Mouse (Mus musculus): ENCODE measurements at regions not wholly inside any gene's neighbourhood (a gene's known extent, or its start where the extent isn't known, plus 50 kb on each side); places are given as distances from the start of the nearest gene placed in this dataset.

- WGBS = 85% methylated on average over 19 of the region's 19 CpGs
- ATAC-seq (replicated peaks; ENCODE audit: low FRiP score, low read depth) = no peak
These were observed 187.7 kb downstream of the Katnal1 start for GRCm38 (mm10) chr5:148741267-148742004.

GRCm38 (mm10) chr5:148740366-148741266, 188.0 kb upstream of the Ubl3 start:
- no peaks in the 10 kb centered on the region for H3K36me3 ChIP-seq (ENCODE audit: insufficient read depth, low read length)
- peak overlapping the region; percentile 11; the same call in 1 of the 2 replicates for H3K27ac ChIP-seq
- no peaks in the 10 kb centered on the region for H3K27me3 ChIP-seq (ENCODE audit: insufficient read depth, low read length)
- H3K4me2 ChIP-seq (ENCODE audit: low read length) = no peak overlapping the region
- H3K4me1 ChIP-seq (replicated peaks; ENCODE audit: insufficient read depth, low read length) = no peaks in the 10 kb centered on the region; the same call in 1 of the 2 replicates
- 39% methylated on average over 15 of the region's 15 CpGs for WGBS
- H3K9me3 ChIP-seq (replicated peaks; ENCODE audit: low read length) = no peaks in the 10 kb centered on the region
- DNase-seq (ENCODE audit: low spot score) (peak; percentile 58), ATAC-seq (replicated peaks; ENCODE audit: low FRiP score, low read depth) (peak; percentile 15; the same call in 1 of the 2 replicates)
- no peak overlapping the region for H3K4me3 ChIP-seq (replicated peaks; ENCODE audit: low read depth, low read length)
- no peak overlapping the region for H3K9ac ChIP-seq (ENCODE audit: low read depth, low read length)
- no peak for TF ChIP-seq CTCF (IDR thresholded peaks at IDR 0.05; ENCODE audit: low read depth)

More at GRCm38 (mm10) chr5:148741267-148742004, 187.7 kb downstream of the Katnal1 start:
- no peak overlapping the region for H3K4me2 ChIP-seq (ENCODE audit: low read length)
- no peaks in the 10 kb centered on the region for H3K36me3 ChIP-seq (ENCODE audit: insufficient read depth, low read length)
- H3K9me3 ChIP-seq (replicated peaks; ENCODE audit: low read length) = no peaks in the 10 kb centered on the region
- TF ChIP-seq CTCF (IDR thresholded peaks at IDR 0.05; ENCODE audit: low read depth) = no peak
- H3K27ac ChIP-seq = peak overlapping the region; percentile 11; the same call in 1 of the 2 replicates
- H3K9ac ChIP-seq (ENCODE audit: low read depth, low read length) = no peak overlapping the region
- H3K4me1 ChIP-seq (replicated peaks; ENCODE audit: insufficient read depth, low read length) = no peaks in the 10 kb centered on the region; the same call in 1 of the 2 replicates
- H3K27me3 ChIP-seq (ENCODE audit: insufficient read depth, low read length) = no peaks in the 10 kb centered on the region
- H3K4me3 ChIP-seq (replicated peaks; ENCODE audit: low read depth, low read length) = no peak overlapping the region
- DNase-seq (ENCODE audit: low spot score) = no peak

GRCm38 (mm10) chr5:148739672-148740071, 187.1 kb upstream of the Ubl3 start:
- Histone ChIP-seq H3K4me3 (replicated peaks; ENCODE audit: low read depth, low read length) (no peak overlapping the region), H3K9me3 (replicated peaks; ENCODE audit: low read length) (no peaks in the 10 kb centered on the region), H3K4me2 (ENCODE audit: low read length) (no peak overlapping the region), H3K9ac (ENCODE audit: low read depth, low read length) (no peak overlapping the region), H3K27ac (no peak overlapping the region), H3K36me3 (ENCODE audit: insufficient read depth, low read length) (no peaks in the 10 kb centered on the region), H3K4me1 (replicated peaks; ENCODE audit: insufficient read depth, low read length) (no peaks in the 10 kb centered on the region; the same call in 1 of the 2 replicates), H3K27me3 (ENCODE audit: insufficient read depth, low read length) (no peaks in the 10 kb centered on the region)
- DNase-seq (ENCODE audit: low spot score) = no peak
- TF ChIP-seq CTCF (IDR thresholded peaks at IDR 0.05; ENCODE audit: low read depth) = no peak
- ATAC-seq (replicated peaks; ENCODE audit: low FRiP score, low read depth) = no peak
- WGBS = 55% methylated on average over 2 of the region's 2 CpGs

- DNase-seq (ENCODE audit: low spot score) (no peak), ATAC-seq (replicated peaks; ENCODE audit: low FRiP score, low read depth) (no peak; the same call in 1 of the 2 replicates)
- Histone ChIP-seq H3K9me3 (replicated peaks; ENCODE audit: low read length) (no peaks in the 10 kb centered on the region), H3K9ac (ENCODE audit: low read depth, low read length) (no peak overlapping the region), H3K27me3 (ENCODE audit: insufficient read depth, low read length) (no peaks in the 10 kb centered on the region), H3K4me2 (ENCODE audit: low read length) (no peak overlapping the region), H3K36me3 (ENCODE audit: insufficient read depth, low read length) (no peaks in the 10 kb centered on the region), H3K27ac (no peak overlapping the region), H3K4me1 (replicated peaks; ENCODE audit: insufficient read depth, low read length) (no peaks in the 10 kb centered on the region; the same call in 1 of the 2 replicates), H3K4me3 (replicated peaks; ENCODE audit: low read depth, low read length) (no peak overlapping the region)
- TF ChIP-seq CTCF (IDR thresholded peaks at IDR 0.05; ENCODE audit: low read depth) = no peak
- WGBS = 64% methylated on average over 3 of the region's 3 CpGs
These were observed 186.6 kb upstream of the Ubl3 start for GRCm38 (mm10) chr5:148739141-148739540.

- no peak for ATAC-seq (replicated peaks; ENCODE audit: low FRiP score, low read depth)
- H3K36me3 ChIP-seq (ENCODE audit: insufficient read depth, low read length) = no peaks in the 10 kb centered on the region
- no peaks in the 10 kb centered on the region for H3K9me3 ChIP-seq (replicated peaks; ENCODE audit: low read length)
- no peak for DNase-seq (ENCODE audit: low spot score)
- H3K4me2 ChIP-seq (ENCODE audit: low read length) = no peak overlapping the region
- 76% methylated on average over 15 of the region's 15 CpGs for WGBS
- H3K4me1 ChIP-seq (replicated peaks; ENCODE audit: insufficient read depth, low read length) = no peaks in the 10 kb centered on the region
- no peak overlapping the region for H3K4me3 ChIP-seq (replicated peaks; ENCODE audit: low read depth, low read length)
- H3K27ac ChIP-seq = no peak overlapping the region
- TF ChIP-seq CTCF (IDR thresholded peaks at IDR 0.05; ENCODE audit: low read depth) = no peak
- no peaks in the 10 kb centered on the region for H3K27me3 ChIP-seq (ENCODE audit: insufficient read depth, low read length)
- H3K9ac ChIP-seq (ENCODE audit: low read depth, low read length) = no peak overlapping the region
These were observed 177.0 kb upstream of the Ubl3 start for GRCm38 (mm10) chr5:148729541-148729940.

- WGBS = 75% methylated on average over 1 of the region's 1 CpGs
- H3K36me3 ChIP-seq (ENCODE audit: insufficient read depth, low read length) = no peaks in the 10 kb centered on the region
- H3K27me3 ChIP-seq (ENCODE audit: insufficient read depth, low read length) = no peaks in the 10 kb centered on the region
- no peak for ATAC-seq (replicated peaks; ENCODE audit: low FRiP score, low read depth)
- no peak overlapping the region for H3K4me2 ChIP-seq (ENCODE audit: low read length)
- no peak overlapping the region for H3K27ac ChIP-seq
- H3K4me1 ChIP-seq (replicated peaks; ENCODE audit: insufficient read depth, low read length) = no peaks in the 10 kb centered on the region
- TF ChIP-seq CTCF (IDR thresholded peaks at IDR 0.05; ENCODE audit: low read depth) = no peak
- no peak overlapping the region for H3K4me3 ChIP-seq (replicated peaks; ENCODE audit: low read depth, low read length)
- no peak for DNase-seq (ENCODE audit: low spot score)
- no peak overlapping the region for H3K9ac ChIP-seq (ENCODE audit: low read depth, low read length)
- no peaks in the 10 kb centered on the region for H3K9me3 ChIP-seq (replicated peaks; ENCODE audit: low read length)
These were observed 175.9 kb upstream of the Ubl3 start for GRCm38 (mm10) chr5:148728492-148728891.
